Mouse (Mus musculus) CD4-positive, CD25-positive, alpha-beta regulatory T cell, adult 4 months (primary cell): Measurements from ENCODE around the gene Vstm2b. TPM values are rescaled to one million over a fixed set of nuclear protein-coding genes. Genes with fewer than 3 reads are reported as not detected.

Experiments
- polyA plus RNA-seq, 2 experiments: library from polyadenylated mRNA; unstranded; fragments of 100-300 nt; shearing (Covaris generic); gene quantifications; one replicate each; pipeline ENCODE4 v1.2.1; 2017

Gene Vstm2b
- polyA plus RNA-seq, 2 experiments from 2014 or later, result not detected

Other genes with a start within 250 kb of the Vstm2b start
- not detected for gene 4930433I11Rik, start 89.2 kb downstream of the Vstm2b start, polyA plus RNA-seq
- gene Gm4884, start 134.4 kb downstream of the Vstm2b start, polyA plus RNA-seq, result not detected